Mouse (Mus musculus) forebrain, embryonic 11.5 days (tissue): ENCODE measurements around the gene Mocs3. TPM values are rescaled to one million over a fixed set of nuclear protein-coding genes. Genes with fewer than 3 reads are reported as not detected.
A peak's percentile ranks its signal among the peaks of the same experiment; 100 is the strongest.

Experiments
- ATAC-seq: fragments of 200-750 bp; cut with Nextera tagmentation; replicated peaks from 2 replicates; pipeline ENCODE4 v1.8.0; 2017; ENCODE audit warnings: moderate TSS enrichment; ENCODE audit not compliant: low FRiP score
- DNase-seq: peaks from one replicate; pipeline ENCODE4 v3.0.0-alpha.2; 2017; ENCODE audit warnings: low spot score
- H3K27ac ChIP-seq: fragments of 300-500 bp; sonication (generic); 2 replicates; pipeline ENCODE4 v1.5.1; 2014; ENCODE audit warnings: low read depth, low read length
- H3K27me3 ChIP-seq: fragments of 300-500 bp; sonication (generic); 2 replicates; pipeline ENCODE4 v1.6.1; 2014; ENCODE audit warnings: mild to moderate bottlenecking, low read length, mixed read lengths; ENCODE audit not compliant: control insufficient read depth, insufficient read depth
- H3K36me3 ChIP-seq: fragments of 300-500 bp; sonication (generic); 2 replicates; pipeline ENCODE4 v1.6.1; 2014; ENCODE audit warnings: mild to moderate bottlenecking, low read length, moderate library complexity, mixed read lengths; ENCODE audit not compliant: control insufficient read depth, insufficient read depth
- H3K4me1 ChIP-seq: fragments of 300-500 bp; sonication (generic); replicated peaks from 2 replicates; pipeline ENCODE4 v1.6.1; 2014; ENCODE audit warnings: low read length, mixed read lengths; ENCODE audit not compliant: control insufficient read depth, insufficient read depth
- H3K4me2 ChIP-seq: fragments of 300-500 bp; sonication (generic); 2 replicates; pipeline ENCODE4 v1.6.1; 2014; ENCODE audit warnings: low read depth, mild to moderate bottlenecking, low read length, moderate library complexity, mixed read lengths; ENCODE audit not compliant: severe bottlenecking
- H3K4me3 ChIP-seq: fragments of 300-500 bp; sonication (generic); 2 replicates; pipeline ENCODE4 v1.5.1; 2014; ENCODE audit warnings: low read depth, low read length
- H3K9ac ChIP-seq: fragments of 300-500 bp; sonication (generic); 2 replicates; pipeline ENCODE4 v1.6.1; 2014; ENCODE audit warnings: low read length
- H3K9me3 ChIP-seq: fragments of 300-500 bp; sonication (generic); 2 replicates; pipeline ENCODE4 v1.6.1; 2016; ENCODE audit warnings: low read length, mixed read lengths; ENCODE audit not compliant: control insufficient read depth
- WGBS: fragments of 180-500 bp; shearing (Covaris S2); extraction: QIAGEN DNeasy Blood & Tissue Kit; methylation state at CpG from one replicate; pipeline ENCODE4 v1.1.7; 2014; 5-methylcytosine and 5-hydroxymethylcytosine counted together
- polyA plus RNA-seq: library from polyadenylated mRNA; unstranded; fragments of >200 nt; fragmentation: Nextera tagmentation; extraction: Ambion mirVana; gene quantifications from 2 replicates; pipeline ENCODE4 v1.2.1, GENCODE M21; 2014

Gene Mocs3
- polyA plus RNA-seq, 1 experiment from 2014 or later: 8.5 TPM

- peak; percentile 90 for DNase-seq
- H3K27ac ChIP-seq: no peak overlapping the region
- no peak overlapping the region for H3K4me3 ChIP-seq
- H3K9me3 ChIP-seq: no peaks in the 10 kb centered on the region
- ATAC-seq: no peak
- H3K4me2 ChIP-seq: no peak overlapping the region
- H3K27me3 ChIP-seq: no peaks in the 10 kb centered on the region
- 14% methylated on average over 8 of the region's 8 CpGs for WGBS
- H3K4me1 ChIP-seq: no peaks in the 10 kb centered on the region; the same call in 1 of the 2 replicates
- H3K36me3 ChIP-seq: no peaks in the 10 kb centered on the region
- no peak overlapping the region for H3K9ac ChIP-seq
These were observed 19.8 kb downstream of the Mocs3 start for GRCm38 (mm10) chr2:168250270-168250669.

GRCm38 (mm10) chr2:168252639-168253292, 22.3 kb downstream of the Mocs3 start:
- no peak overlapping the region for H3K27ac ChIP-seq
- 15% methylated on average over 16 of the region's 16 CpGs for WGBS
- H3K4me2 ChIP-seq: peak overlapping the region; percentile 36; the same call in 1 of the 2 replicates
- no peak for ATAC-seq
- no peak overlapping the region for H3K4me3 ChIP-seq
- H3K36me3 ChIP-seq: no peaks in the 10 kb centered on the region
- H3K9ac ChIP-seq: no peak overlapping the region; the same call in 1 of the 2 replicates
- H3K9me3 ChIP-seq: no peaks in the 10 kb centered on the region
- H3K27me3 ChIP-seq: no peaks in the 10 kb centered on the region
- DNase-seq: peak; percentile 80
- H3K4me1 ChIP-seq: no peaks in the 10 kb centered on the region; the same call in 1 of the 2 replicates

GRCm38 (mm10) chr2:168253822-168254221, 23.4 kb downstream of the Mocs3 start:
- Histone ChIP-seq H3K27ac (no peak overlapping the region), H3K36me3 (no peaks in the 10 kb centered on the region), H3K4me2 (no peak overlapping the region), H3K27me3 (no peaks in the 10 kb centered on the region), H3K4me1 (no peaks in the 10 kb centered on the region; the same call in 1 of the 2 replicates), H3K4me3 (no peak overlapping the region), H3K9me3 (no peaks in the 10 kb centered on the region), H3K9ac (no peak overlapping the region)
- WGBS: 74% methylated on average over 7 of the region's 7 CpGs
- ATAC-seq (peak; percentile 54), DNase-seq (no peak)

GRCm38 (mm10) chr2:168256506-168256905, 26.1 kb downstream of the Mocs3 start:
- ATAC-seq (no peak), DNase-seq (no peak)
- H3K36me3 ChIP-seq: no peaks in the 10 kb centered on the region
- no peaks in the 10 kb centered on the region for H3K9me3 ChIP-seq
- H3K27me3 ChIP-seq: no peaks in the 10 kb centered on the region
- no peaks in the 10 kb centered on the region; the same call in 1 of the 2 replicates for H3K4me1 ChIP-seq
- H3K27ac ChIP-seq: no peak overlapping the region
- no peak overlapping the region for H3K4me2 ChIP-seq
- no peak overlapping the region for H3K9ac ChIP-seq
- WGBS: 81% methylated on average over 3 of the region's 3 CpGs
- H3K4me3 ChIP-seq: no peak overlapping the region

GRCm38 (mm10) chr2:168257188-168257587, 26.8 kb downstream of the Mocs3 start:
- H3K4me1 ChIP-seq: no peaks in the 10 kb centered on the region; the same call in 1 of the 2 replicates
- WGBS: 85% methylated on average over 4 of the region's 4 CpGs
- H3K27ac ChIP-seq: no peak overlapping the region
- no peak overlapping the region for H3K4me2 ChIP-seq
- no peak overlapping the region for H3K4me3 ChIP-seq
- H3K27me3 ChIP-seq: no peaks in the 10 kb centered on the region
- H3K9me3 ChIP-seq: no peaks in the 10 kb centered on the region
- no peaks in the 10 kb centered on the region for H3K36me3 ChIP-seq
- DNase-seq (no peak), ATAC-seq (no peak)
- H3K9ac ChIP-seq: no peak overlapping the region

DNA sequence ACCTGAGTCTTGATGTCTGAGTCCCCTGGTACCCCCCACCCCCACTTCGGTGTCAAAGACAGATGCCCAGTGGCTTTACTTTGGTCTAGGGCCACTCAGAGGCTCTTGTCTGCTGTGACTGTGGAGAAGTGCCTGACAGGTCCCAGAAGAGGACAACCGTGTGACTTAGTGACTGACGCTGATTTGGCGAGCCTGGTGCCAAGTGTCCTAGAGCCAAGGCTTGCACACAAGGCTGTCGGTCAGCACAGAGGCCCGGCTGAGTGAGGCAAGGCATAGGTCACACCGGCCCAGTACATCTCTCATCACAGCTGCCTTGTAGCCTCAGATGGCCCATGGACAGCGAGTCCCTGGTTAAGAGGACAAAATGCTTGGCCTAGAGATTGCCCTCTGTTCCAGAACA, 28.6 kb downstream of the Mocs3 start:
- 89% methylated on average over 8 of the region's 8 CpGs for WGBS
- no peaks in the 10 kb centered on the region for H3K27me3 ChIP-seq
- H3K4me1 ChIP-seq: no peaks in the 10 kb centered on the region
- H3K9me3 ChIP-seq: no peaks in the 10 kb centered on the region
- ATAC-seq: no peak
- no peaks in the 10 kb centered on the region for H3K36me3 ChIP-seq
- no peak overlapping the region for H3K4me2 ChIP-seq
- DNase-seq: no peak
- no peak overlapping the region for H3K9ac ChIP-seq
- no peak overlapping the region for H3K4me3 ChIP-seq
- H3K27ac ChIP-seq: no peak overlapping the region

- Histone ChIP-seq H3K27ac (no peak overlapping the region), H3K9me3 (no peaks in the 10 kb centered on the region), H3K9ac (no peak overlapping the region), H3K4me3 (no peak overlapping the region), H3K4me1 (no peaks in the 10 kb centered on the region), H3K36me3 (no peaks in the 10 kb centered on the region), H3K4me2 (no peak overlapping the region), H3K27me3 (no peaks in the 10 kb centered on the region)
- WGBS: 93% methylated on average over 3 of the region's 3 CpGs
- DNase-seq: no peak
- no peak for ATAC-seq
These were observed 29.7 kb downstream of the Mocs3 start for GRCm38 (mm10) chr2:168260124-168260523.

GRCm38 (mm10) chr2:168260900-168261299, 30.5 kb downstream of the Mocs3 start:
- Histone ChIP-seq H3K4me2 (no peak overlapping the region), H3K9me3 (no peaks in the 10 kb centered on the region), H3K27me3 (no peaks in the 10 kb centered on the region), H3K4me3 (no peak overlapping the region), H3K4me1 (no peaks in the 10 kb centered on the region), H3K36me3 (no peaks in the 10 kb centered on the region), H3K27ac (no peak overlapping the region), H3K9ac (no peak overlapping the region)
- DNase-seq (no peak), ATAC-seq (no peak)
- 92% methylated on average over 10 of the region's 10 CpGs for WGBS

GRCm38 (mm10) chr2:168268033-168268432, 37.6 kb downstream of the Mocs3 start:
- Histone ChIP-seq H3K4me3 (no peak overlapping the region), H3K9me3 (no peaks in the 10 kb centered on the region), H3K36me3 (no peaks in the 10 kb centered on the region), H3K9ac (no peak overlapping the region), H3K4me2 (no peak overlapping the region), H3K27me3 (no peaks in the 10 kb centered on the region), H3K4me1 (no peaks in the 10 kb centered on the region), H3K27ac (no peak overlapping the region)
- ATAC-seq: no peak
- WGBS: 51% methylated on average over 7 of the region's 7 CpGs
- DNase-seq: peak; percentile 79
